Mouse (Mus musculus) stomach, postnatal 0 days (tissue): ENCODE data around the gene Abr. TPM values are rescaled to one million over a fixed set of nuclear protein-coding genes. Genes with fewer than 3 reads are reported as not detected.

ENCODE experiments used
- ATAC-seq: fragments of 200-750 bp; cut with Nextera tagmentation; 2 replicates; pipeline ENCODE4 v1.8.0; 2017; ENCODE audit not compliant: low FRiP score, low TSS enrichment
- DNase-seq: peaks from one replicate; pipeline ENCODE4 v3.0.0-alpha.2; 2016; ENCODE audit warnings: low spot score
- H3K27ac ChIP-seq: fragments of 300-500 bp; sonication (generic); replicated peaks from 2 replicates; pipeline ENCODE4 v1.5.1; 2014; ENCODE audit warnings: mild to moderate bottlenecking, control low read depth
- H3K27me3 ChIP-seq: fragments of 300-500 bp; sonication (generic); 2 replicates; pipeline ENCODE4 v1.6.1; 2014; ENCODE audit warnings: low read length; ENCODE audit not compliant: control insufficient read depth, insufficient read depth
- H3K36me3 ChIP-seq: fragments of 300-500 bp; sonication (generic); 2 replicates; pipeline ENCODE4 v1.6.1; 2014; ENCODE audit warnings: low read length, mixed read lengths; ENCODE audit not compliant: control insufficient read depth, insufficient read depth
- H3K4me1 ChIP-seq: fragments of 300-500 bp; sonication (generic); replicated peaks from 2 replicates; pipeline ENCODE4 v1.6.1; 2014; ENCODE audit warnings: antibody characterized with exemption; ENCODE audit not compliant: control insufficient read depth, insufficient read depth
- H3K4me2 ChIP-seq: fragments of 300-500 bp; sonication (generic); replicated peaks from 2 replicates; pipeline ENCODE4 v1.6.1; 2014; ENCODE audit warnings: low read depth, mild to moderate bottlenecking, control low read depth, moderate library complexity
- H3K4me3 ChIP-seq: fragments of 300-500 bp; sonication (generic); 2 replicates; pipeline ENCODE4 v1.5.1; 2014; ENCODE audit warnings: low read depth, low read length, control low read depth
- H3K9ac ChIP-seq: fragments of 300-500 bp; sonication (generic); 2 replicates; pipeline ENCODE4 v1.6.1; 2014; ENCODE audit warnings: mild to moderate bottlenecking, low read length, control low read depth, mixed read lengths
- H3K9me3 ChIP-seq: fragments of 300-500 bp; sonication (generic); 2 replicates; pipeline ENCODE4 v1.6.1; 2016; ENCODE audit warnings: low read length; ENCODE audit not compliant: control insufficient read depth
- CTCF ChIP-seq: IDR thresholded peaks from 2 replicates; pipeline ENCODE4 v1.5.1; 2016; ENCODE audit warnings: antibody characterized with exemption, low read depth, mild to moderate bottlenecking, moderate library complexity
- EP300 ChIP-seq: optimal IDR thresholded peaks from 2 replicates; pipeline ENCODE3; 2016; ENCODE audit warnings: antibody characterized with exemption
- WGBS: fragments of 180-500 bp; shearing (Covaris S2); extraction: QIAGEN DNeasy Blood & Tissue Kit; methylation state at CpG from one replicate; pipeline ENCODE4 v1.1.7; 2014; 5-methylcytosine and 5-hydroxymethylcytosine counted together
- polyA plus RNA-seq: library from polyadenylated mRNA; unstranded; fragments of >200 nt; fragmentation: Nextera tagmentation; extraction: Ambion mirVana; gene quantifications from 2 replicates; pipeline ENCODE4 v1.2.1, GENCODE M21; 2015

Abr gene
- polyA plus RNA-seq, 1 experiment from 2014 or later = 19.3 TPM

DNA sequence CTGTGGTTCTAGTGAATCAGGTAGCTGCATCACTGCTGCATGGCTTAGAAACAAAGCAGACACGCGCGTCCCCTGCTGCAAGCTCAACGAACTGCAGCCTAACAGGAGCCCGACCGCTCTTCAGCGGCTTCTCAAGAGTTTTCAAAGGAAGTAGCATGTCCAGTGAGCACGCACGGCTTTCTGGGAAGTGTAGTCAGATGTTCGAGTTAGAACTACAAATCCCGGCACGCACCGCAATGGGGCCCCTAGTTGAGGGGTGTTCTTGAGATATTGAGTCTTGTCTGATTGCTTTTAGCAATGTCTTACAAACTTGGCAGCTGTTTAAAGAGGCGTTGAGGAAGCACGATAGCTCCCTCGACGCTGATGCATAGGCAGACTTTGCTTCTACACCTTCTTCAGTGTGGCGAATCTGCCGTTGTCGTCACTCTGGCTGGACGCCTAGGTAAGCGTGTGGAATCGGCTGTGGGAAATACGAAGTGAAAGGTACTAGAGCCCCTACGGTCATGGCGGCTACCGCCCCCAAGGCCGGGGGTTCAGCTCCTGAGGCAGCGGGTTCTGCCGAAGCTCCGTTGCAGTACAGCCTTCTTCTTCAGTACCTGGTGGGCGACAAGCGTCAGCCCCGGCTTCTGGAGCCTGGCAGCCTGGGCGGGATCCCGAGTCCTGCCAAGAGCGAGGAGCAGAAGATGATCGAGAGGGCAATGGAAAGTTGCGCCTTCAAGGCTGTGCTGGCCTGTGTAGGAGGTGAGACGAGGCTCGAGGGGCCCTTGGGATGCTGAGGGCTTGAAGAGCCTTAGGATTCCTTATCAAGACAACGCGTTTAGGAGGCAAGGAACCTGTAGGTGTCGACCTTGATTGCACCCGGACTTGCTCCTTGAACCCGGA, 215.2 kb downstream of the Abr start, which contains the start of gene Timm22:
Gene Timm22, plus strand, starts transcription at position 251 of the 882 bp plus-strand sequence.
- DNase-seq (peak; percentile 98), ATAC-seq (peak; percentile 97)
- Histone ChIP-seq H3K36me3 (no peaks in the 10 kb centered on the region), H3K9me3 (no peaks in the 10 kb centered on the region), H3K27me3 (no peaks in the 10 kb centered on the region), H3K4me2 (peak within 1 kb of the TSS; percentile 85), H3K27ac (peak within 1 kb of the TSS; percentile 78), H3K9ac (peak within 1 kb of the TSS; percentile 91), H3K4me1 (no peaks in the 10 kb centered on the region), H3K4me3 (peak within 1 kb of the TSS; percentile 93)
- under 1% methylated on average over 46 of the region's 46 CpGs for WGBS
- TF ChIP-seq CTCF (peak; percentile 100), EP300 (no peak)

- no peak overlapping the region for H3K27ac ChIP-seq
- 75% methylated on average over 5 of the region's 5 CpGs for WGBS
- ATAC-seq (no peak), DNase-seq (no peak)
- no peak overlapping the region for H3K9ac ChIP-seq
- no peaks in the 10 kb centered on the region for H3K4me1 ChIP-seq
- no peaks in the 10 kb centered on the region for H3K9me3 ChIP-seq
- H3K4me2 ChIP-seq = no peak overlapping the region
- no peaks in the 10 kb centered on the region for H3K36me3 ChIP-seq
- no peak overlapping the region for H3K4me3 ChIP-seq
- H3K27me3 ChIP-seq = no peaks in the 10 kb centered on the region
- TF ChIP-seq EP300 = no peak
- TF ChIP-seq CTCF = no peak
These were observed 216.4 kb downstream of the Abr start for GRCm38 (mm10) chr11:76405626-76406264.

GRCm38 (mm10) chr11:76405113-76405512, 217.0 kb downstream of the Abr start:
- Histone ChIP-seq H3K9me3 (no peaks in the 10 kb centered on the region), H3K4me3 (no peak overlapping the region), H3K27me3 (no peaks in the 10 kb centered on the region), H3K36me3 (no peaks in the 10 kb centered on the region), H3K4me1 (no peaks in the 10 kb centered on the region), H3K27ac (no peak overlapping the region), H3K4me2 (no peak overlapping the region), H3K9ac (no peak overlapping the region)
- TF ChIP-seq CTCF (no peak), EP300 (no peak)
- ATAC-seq (no peak), DNase-seq (no peak)
- WGBS = 62% methylated on average over 4 of the region's 4 CpGs

DNA sequence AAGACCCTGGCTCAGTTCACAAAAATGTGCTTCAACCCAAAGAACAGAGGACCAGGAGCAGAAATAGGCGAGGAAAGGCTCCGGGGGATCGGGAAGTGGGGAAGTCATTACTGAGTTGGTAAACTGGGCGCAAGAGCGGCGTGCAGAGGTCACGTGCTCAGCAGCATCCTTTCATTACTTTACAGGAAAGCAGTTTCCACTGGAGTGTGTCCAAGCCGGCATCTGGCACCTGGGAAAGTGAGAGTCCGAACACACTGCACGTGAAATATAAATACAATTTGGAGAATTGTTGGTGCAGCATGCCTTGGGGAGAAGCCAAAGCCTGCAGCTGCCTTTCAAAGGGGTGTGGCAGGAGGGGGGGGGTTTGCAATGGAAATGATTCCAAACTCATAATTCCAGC, 220.7 kb downstream of the Abr start:
- no peaks in the 10 kb centered on the region for H3K4me1 ChIP-seq
- H3K4me2 ChIP-seq = no peak overlapping the region
- H3K27me3 ChIP-seq = no peaks in the 10 kb centered on the region
- ATAC-seq (no peak), DNase-seq (no peak)
- H3K36me3 ChIP-seq = no peaks in the 10 kb centered on the region
- TF ChIP-seq EP300 = no peak
- no peak for TF ChIP-seq CTCF
- no peak overlapping the region for H3K9ac ChIP-seq
- WGBS = 56% methylated on average over 10 of the region's 10 CpGs
- H3K4me3 ChIP-seq = no peak overlapping the region
- no peaks in the 10 kb centered on the region for H3K9me3 ChIP-seq
- no peak overlapping the region for H3K27ac ChIP-seq

- peak; percentile 83 for TF ChIP-seq CTCF
- no peak for TF ChIP-seq EP300
- DNase-seq (peak; percentile 61), ATAC-seq (peak; percentile 55)
- WGBS = under 1% methylated on average over 11 of the region's 11 CpGs
- Histone ChIP-seq H3K27me3 (no peaks in the 10 kb centered on the region), H3K4me3 (peak overlapping the region; percentile 90), H3K36me3 (no peaks in the 10 kb centered on the region), H3K4me2 (peak overlapping the region; percentile 99), H3K9me3 (no peaks in the 10 kb centered on the region), H3K27ac (peak overlapping the region; percentile 89), H3K4me1 (no peaks in the 10 kb centered on the region), H3K9ac (peak overlapping the region; percentile 85; the same call in 1 of the 2 replicates)
These were observed 222.4 kb downstream of the Abr start for GRCm38 (mm10) chr11:76399587-76400330.
